Mouse (Mus musculus): ENCODE measurements around the gene Slc25a3.

Gene Slc25a3

GRCm38 (mm10) chr10:91123828-91124822 is at the start of gene Slc25a3:
Gene Slc25a3 (minus strand): TSS chr10:91124059.
- peak; percentile 98 for DNase-seq

- no peak for DNase-seq
Measured at GRCm38 (mm10) chr10:91172329-91173100, 48.7 kb upstream of the Slc25a3 start.

- peak; percentile 91 for DNase-seq
Measured at GRCm38 (mm10) chr10:91171455-91172328, 47.8 kb upstream of the Slc25a3 start.

- no peak for DNase-seq
Measured at GRCm38 (mm10) chr10:91171041-91171440, 47.2 kb upstream of the Slc25a3 start.

- DNase-seq, result peak; percentile 91
Measured at GRCm38 (mm10) chr10:91170143-91170941, 46.5 kb upstream of the Slc25a3 start.

GRCm38 (mm10) chr10:91169414-91170065 is 45.7 kb upstream of the Slc25a3 start:
- DNase-seq, result no peak

GRCm38 (mm10) chr10:91167352-91167751 is 43.5 kb upstream of the Slc25a3 start:
- no peak for DNase-seq

GRCm38 (mm10) chr10:91166890-91167289 is 43.0 kb upstream of the Slc25a3 start:
- peak; percentile 73 for DNase-seq

GRCm38 (mm10) chr10:91165850-91166249 is 42.0 kb upstream of the Slc25a3 start:
- DNase-seq, result no peak

GRCm38 (mm10) chr10:91164491-91164890 is 40.6 kb upstream of the Slc25a3 start:
- DNase-seq, result no peak

GRCm38 (mm10) chr10:91162511-91163163 is 38.8 kb upstream of the Slc25a3 start:
- DNase-seq, result no peak

GRCm38 (mm10) chr10:91162077-91162476 is 38.2 kb upstream of the Slc25a3 start:
- DNase-seq, result no peak

GRCm38 (mm10) chr10:91161006-91161405 is 37.1 kb upstream of the Slc25a3 start:
- DNase-seq, result no peak

GRCm38 (mm10) chr10:91158442-91158841 is 34.6 kb upstream of the Slc25a3 start:
- no peak for DNase-seq

GRCm38 (mm10) chr10:91156338-91156737 is 32.5 kb upstream of the Slc25a3 start:
- no peak for DNase-seq

GRCm38 (mm10) chr10:91153894-91154503 is 30.1 kb upstream of the Slc25a3 start:
- no peak for DNase-seq

- no peak for DNase-seq
Measured at GRCm38 (mm10) chr10:91145413-91145812, 21.6 kb upstream of the Slc25a3 start.

GRCm38 (mm10) chr10:91143313-91144230 is 19.7 kb upstream of the Slc25a3 start:
- no peak for DNase-seq

- DNase-seq, result no peak
Measured at GRCm38 (mm10) chr10:91142654-91143191, 18.9 kb upstream of the Slc25a3 start.

Data from lung, postnatal 14 days (tissue).